Mouse (Mus musculus) forebrain, embryonic 16.5 days (tissue): ENCODE results near the gene Crtc1. TPM values are rescaled to one million over a fixed set of nuclear protein-coding genes. Genes with fewer than 3 reads are reported as not detected.

ENCODE experiments used
- ATAC-seq: fragments of 200-750 bp; cut with Nextera tagmentation; 2 replicates; pipeline ENCODE4 v1.8.0; 2017; ENCODE audit warnings: mild to moderate bottlenecking, moderate library complexity
- H3K27ac ChIP-seq: fragments of 300-500 bp; sonication (generic); 2 replicates; pipeline ENCODE4 v1.5.1; 2014; ENCODE audit warnings: low read length, control low read depth
- H3K27me3 ChIP-seq: fragments of 300-500 bp; sonication (generic); replicated peaks from 2 replicates; pipeline ENCODE4 v1.6.1; 2014; ENCODE audit warnings: low read length; ENCODE audit not compliant: control insufficient read depth, insufficient read depth
- H3K36me3 ChIP-seq: fragments of 300-500 bp; sonication (generic); 2 replicates; pipeline ENCODE4 v1.6.1; 2014; ENCODE audit not compliant: control insufficient read depth, insufficient read depth
- H3K4me1 ChIP-seq: fragments of 300-500 bp; sonication (generic); replicated peaks from 2 replicates; pipeline ENCODE4 v1.6.1; 2014; ENCODE audit warnings: low read length; ENCODE audit not compliant: control insufficient read depth, insufficient read depth
- H3K4me2 ChIP-seq: fragments of 300-500 bp; sonication (generic); 2 replicates; pipeline ENCODE4 v1.6.1; 2014; ENCODE audit warnings: mild to moderate bottlenecking, low read length, control low read depth
- H3K4me3 ChIP-seq: fragments of 300-500 bp; sonication (generic); replicated peaks from 2 replicates; pipeline ENCODE4 v1.5.1; 2014; ENCODE audit warnings: mild to moderate bottlenecking, low read length, control low read depth
- H3K9ac ChIP-seq: fragments of 300-500 bp; sonication (generic); replicated peaks from 2 replicates; pipeline ENCODE4 v1.6.1; 2014; ENCODE audit warnings: low read depth, low read length, control low read depth
- H3K9me3 ChIP-seq: fragments of 300-500 bp; sonication (generic); 2 replicates; pipeline ENCODE4 v1.6.1; 2016; ENCODE audit warnings: low read length; ENCODE audit not compliant: control insufficient read depth
- WGBS: fragments of 180-500 bp; shearing (Covaris S2); extraction: QIAGEN DNeasy Blood & Tissue Kit; methylation state at CpG from one replicate; pipeline ENCODE4 v1.1.7; 2014; 5-methylcytosine and 5-hydroxymethylcytosine counted together
- polyA plus RNA-seq: library from polyadenylated mRNA; unstranded; fragments of >200 nt; fragmentation: Nextera tagmentation; extraction: Ambion mirVana; gene quantifications from 2 replicates; pipeline ENCODE4 v1.2.1, GENCODE M21; 2015

Gene Crtc1
- polyA plus RNA-seq, 1 experiment from 2014 or later = 51.0 TPM

DNA sequence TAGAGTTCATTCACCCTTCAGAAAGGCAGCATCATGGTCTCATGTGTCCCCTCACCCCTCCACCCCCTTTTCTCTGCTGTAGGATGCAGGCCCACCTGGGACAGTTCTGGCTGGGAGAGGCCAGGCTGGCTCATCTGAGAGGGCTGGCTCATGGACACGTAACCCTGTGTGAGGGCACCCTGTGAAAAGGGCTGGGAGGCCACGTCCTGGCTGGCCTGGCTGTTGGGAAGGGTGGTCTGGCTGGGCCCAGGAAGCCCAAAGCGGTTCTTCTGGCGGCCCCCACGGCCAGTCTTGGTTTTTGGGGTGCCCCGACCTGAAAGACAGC lies 106.5 kb downstream of the Crtc1 start:
- no peak for ATAC-seq
- no peak overlapping the region for H3K4me2 ChIP-seq
- H3K4me1 ChIP-seq = peaks cover 28% of the 10 kb centered on the region
- H3K27ac ChIP-seq = no peak overlapping the region
- 92% methylated on average over 6 of the region's 6 CpGs for WGBS
- no peak overlapping the region for H3K9ac ChIP-seq
- H3K36me3 ChIP-seq = peaks cover 54% of the 10 kb centered on the region
- H3K4me3 ChIP-seq = no peak overlapping the region
- no peaks in the 10 kb centered on the region for H3K27me3 ChIP-seq
- no peaks in the 10 kb centered on the region for H3K9me3 ChIP-seq

Other genes starting within 250 kb of the Crtc1 start
- 4.0 and 7.2 TPM in 2 replicates for gene Slc25a42, start 227.3 kb downstream of the Crtc1 start, polyA plus RNA-seq
- gene Sugp2, start 205.4 kb downstream of the Crtc1 start, polyA plus RNA-seq = 87.6 and 104 TPM in 2 replicates
- 101 and 109 TPM in 2 replicates for gene Armc6, start 205.1 kb downstream of the Crtc1 start, polyA plus RNA-seq
- gene Homer3, start 156.8 kb downstream of the Crtc1 start, polyA plus RNA-seq = 47.2 and 49.4 TPM in 2 replicates
- 53.7 and 57.5 TPM in 2 replicates for gene Ddx49, start 137.1 kb downstream of the Crtc1 start, polyA plus RNA-seq
- gene Cope, start 137.1 kb downstream of the Crtc1 start, polyA plus RNA-seq = 270 and 273 TPM in 2 replicates
- gene Cers1, start 123.8 kb downstream of the Crtc1 start, polyA plus RNA-seq = 32.7 and 35.8 TPM in 2 replicates
- 3.9 and 5.8 TPM in 2 replicates for gene Gdf1, start 109.8 kb downstream of the Crtc1 start, polyA plus RNA-seq
- gene Upf1, start 86.3 kb downstream of the Crtc1 start, polyA plus RNA-seq = 11.8 and 13.6 TPM in 2 replicates
- gene Comp, start 66.0 kb downstream of the Crtc1 start, polyA plus RNA-seq = 0.51 and 0.75 TPM in 2 replicates
- gene Klhl26, start 37.4 kb upstream of the Crtc1 start, polyA plus RNA-seq = 23.1 and 26.2 TPM in 2 replicates
- gene Tmem59l, start 47.8 kb upstream of the Crtc1 start, polyA plus RNA-seq = 74.9 and 90.8 TPM in 2 replicates
- 6.1 and 8.2 TPM in 2 replicates for gene Crlf1, start 53.6 kb upstream of the Crtc1 start, polyA plus RNA-seq
- gene Rex1bd, start 67.2 kb upstream of the Crtc1 start, polyA plus RNA-seq = 149 and 157 TPM in 2 replicates
- 660 and 697 TPM in 2 replicates for gene Uba52, start 71.2 kb upstream of the Crtc1 start, polyA plus RNA-seq
- 402 and 462 TPM in 2 replicates for gene Fkbp8, start 88.1 kb upstream of the Crtc1 start, polyA plus RNA-seq
- gene Kxd1, start 88.4 kb upstream of the Crtc1 start, polyA plus RNA-seq = 45.5 and 45.9 TPM in 2 replicates
- gene Ell, start 99.9 kb upstream of the Crtc1 start, polyA plus RNA-seq = 17.1 and 18.9 TPM in 2 replicates
- 116 and 141 TPM in 2 replicates for gene Isyna1, start 154.8 kb upstream of the Crtc1 start, polyA plus RNA-seq
- 100 and 121 TPM in 2 replicates for gene Ssbp4, start 169.3 kb upstream of the Crtc1 start, polyA plus RNA-seq
- gene Lrrc25, start 176.6 kb upstream of the Crtc1 start, polyA plus RNA-seq = 0.61 and 1.1 TPM in 2 replicates
- gene Gdf15, start 192.9 kb upstream of the Crtc1 start, polyA plus RNA-seq = 0.20 TPM in 1 of 2 replicates, not detected in the other
- gene Pgpep1, start 220.8 kb upstream of the Crtc1 start, polyA plus RNA-seq = 60.3 and 65.7 TPM in 2 replicates
- gene Lsm4, start 233.7 kb upstream of the Crtc1 start, polyA plus RNA-seq = 166 and 168 TPM in 2 replicates